Mouse (Mus musculus): ENCODE results near the gene Zc3h7b.

DNA sequence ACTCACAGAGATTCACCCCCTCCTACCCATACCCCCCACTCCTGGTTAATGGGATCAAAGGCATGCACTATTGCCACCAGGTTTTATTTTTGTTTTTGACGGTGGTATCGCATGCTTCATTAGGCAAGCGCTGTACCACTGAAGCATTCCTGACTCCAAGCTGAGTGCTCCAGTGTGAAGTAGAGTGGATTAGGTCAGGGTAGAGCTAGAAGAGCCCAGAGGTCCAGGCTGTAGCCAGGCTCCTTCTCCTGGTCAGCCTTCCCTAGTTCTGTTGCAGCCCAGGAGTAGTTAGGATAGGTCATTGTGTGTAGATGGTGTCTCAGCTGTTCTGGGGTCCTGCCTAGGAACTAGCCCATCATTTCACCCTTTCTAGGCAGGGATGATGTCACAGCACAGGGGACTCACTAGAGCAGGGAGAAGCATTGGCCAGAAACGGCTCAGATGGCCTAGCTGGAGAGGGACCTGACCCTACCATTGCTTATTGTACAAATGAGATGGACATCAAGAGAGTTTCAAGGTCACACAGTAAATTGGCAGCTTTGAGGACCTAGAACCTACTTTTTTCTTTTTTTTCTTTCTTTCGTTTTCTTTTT lies 100.3 kb downstream of the Zc3h7b start:
- TF ChIP-seq CTCF (IDR thresholded peaks at IDR 0.05; ENCODE audit: borderline replicate concordance, insufficient read depth, low read depth, low read length) (no peak), POLR2A (IDR thresholded peaks at IDR 0.05; ENCODE audit: borderline replicate concordance, insufficient read depth, low read length) (no peak)

Measured in cerebellum, adult 2 months (tissue).